Mouse (Mus musculus): ENCODE measurements around the gene Rimkla. TPM values are rescaled to one million over a fixed set of nuclear protein-coding genes. Genes with fewer than 3 reads are reported as not detected.

Rimkla gene
- polyA plus RNA-seq, 2 experiments, result 0.01 TPM; not detected in 1

DNA sequence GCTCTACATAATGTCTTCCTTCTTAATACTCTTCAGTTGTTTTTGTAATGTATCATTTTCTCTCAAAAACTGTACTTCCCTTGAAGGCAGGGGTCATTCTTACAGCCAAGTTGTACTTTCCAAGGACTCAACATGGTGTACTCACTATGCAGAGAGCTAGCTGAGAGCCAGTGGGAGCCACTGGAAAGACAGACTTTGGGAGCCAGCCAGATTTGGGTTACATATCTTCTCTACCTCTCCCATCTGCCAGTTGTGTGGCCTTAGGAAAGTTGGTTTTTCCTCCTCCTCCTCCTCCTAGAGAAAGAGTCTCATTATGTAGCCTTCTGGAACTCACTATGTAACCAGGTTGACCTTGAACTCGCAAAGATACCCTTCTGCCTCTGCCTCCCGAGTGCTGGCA is 32.0 kb upstream of the Rimkla start:
- 61% methylated on average over 2 of the region's 2 CpGs for WGBS (ENCODE audit: insufficient replicate concordance)

DNA sequence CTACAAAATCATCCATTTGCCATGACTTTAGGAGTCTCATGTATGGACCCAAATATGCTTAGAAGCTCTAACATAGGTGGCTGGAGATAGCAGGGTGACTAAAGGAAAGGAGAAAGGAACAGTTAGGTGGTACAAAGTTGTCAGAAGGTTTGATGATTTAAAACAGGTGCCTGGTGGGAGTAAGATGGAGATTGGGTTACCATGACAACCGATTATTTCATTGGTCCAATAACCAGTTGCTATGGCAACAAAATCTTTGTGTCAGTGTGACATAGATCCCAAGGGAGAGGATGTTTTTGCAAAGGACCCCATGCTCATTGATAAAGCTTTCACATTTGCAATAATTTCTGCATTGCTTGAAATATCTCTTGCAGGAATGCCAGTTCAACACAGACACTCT is 31.6 kb upstream of the Rimkla start:
- DNase-seq (ENCODE audit: low read depth in 3 of 3, low spot score in 3 of 3), result no peak
- no peak overlapping the region for H3K4me3 ChIP-seq (ENCODE audit: insufficient read depth in 1 of 2, low read depth in 2 of 2, low read length in 2 of 2)
- H3K36me3 ChIP-seq (replicated peaks; ENCODE audit: control insufficient read depth, insufficient read depth, low read depth), result no peaks in the 10 kb centered on the region
- H3K27me3 ChIP-seq (ENCODE audit: control insufficient read depth, insufficient read depth, low read length), result no peaks in the 10 kb centered on the region
- WGBS (ENCODE audit: insufficient replicate concordance), result 63% methylated on average over 1 of the region's 1 CpGs
- no peak overlapping the region for H3K9ac ChIP-seq (replicated peaks)
- ATAC-seq (ENCODE audit: insufficient read depth), result no peak
- H3K4me1 ChIP-seq (replicated peaks; ENCODE audit: control insufficient read depth in 2 of 2, insufficient read depth in 2 of 2, low read length in 1 of 2), result no peaks in the 10 kb centered on the region
- no peak overlapping the region for H3K27ac ChIP-seq
- no peak overlapping the region for H3K4me2 ChIP-seq (ENCODE audit: low read depth)
- no peak for TF ChIP-seq EP300 (IDR thresholded peaks at IDR 0.05; ENCODE audit: low read depth)
- no peak for TF ChIP-seq CTCF (IDR thresholded peaks at IDR 0.05; ENCODE audit: low read depth)
- no peaks in the 10 kb centered on the region for H3K9me3 ChIP-seq (ENCODE audit: control insufficient read depth, low read length)

More for the DNA sequence above, 32.0 kb upstream of the Rimkla start:
- Histone ChIP-seq H3K27ac (no peak overlapping the region), H3K4me2 (ENCODE audit: low read depth) (no peak overlapping the region), H3K4me1 (replicated peaks; ENCODE audit: control insufficient read depth in 2 of 2, insufficient read depth in 2 of 2, low read length in 1 of 2) (no peaks in the 10 kb centered on the region), H3K4me3 (ENCODE audit: insufficient read depth in 1 of 2, low read depth in 2 of 2, low read length in 2 of 2) (no peak overlapping the region), H3K9me3 (ENCODE audit: control insufficient read depth, low read length) (no peaks in the 10 kb centered on the region), H3K27me3 (ENCODE audit: control insufficient read depth, insufficient read depth, low read length) (no peaks in the 10 kb centered on the region), H3K9ac (replicated peaks) (no peak overlapping the region), H3K36me3 (replicated peaks; ENCODE audit: control insufficient read depth, insufficient read depth, low read depth) (no peaks in the 10 kb centered on the region)
- no peak for TF ChIP-seq EP300 (IDR thresholded peaks at IDR 0.05; ENCODE audit: low read depth)
- DNase-seq (ENCODE audit: low read depth in 3 of 3, low spot score in 3 of 3) (no peak), ATAC-seq (ENCODE audit: insufficient read depth) (no peak)

DNA sequence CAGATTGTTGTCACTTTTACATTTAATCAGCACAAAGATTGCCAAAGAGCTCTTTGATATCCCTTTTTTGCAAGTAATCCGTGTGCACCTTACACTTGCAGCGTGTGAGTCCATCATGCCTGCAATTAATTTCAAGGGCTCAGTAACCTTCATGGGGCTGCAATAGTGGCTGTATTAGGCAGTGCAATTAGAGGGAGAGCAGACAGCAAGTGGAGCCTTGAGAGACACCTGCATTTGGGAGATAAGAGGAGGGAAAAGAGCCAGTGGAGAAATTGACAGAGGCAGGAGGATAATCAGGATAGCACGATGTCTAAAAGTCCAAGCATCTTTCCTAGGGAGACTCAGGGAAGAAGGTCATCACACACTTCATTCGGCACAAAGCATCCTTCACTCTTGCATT is 31.1 kb upstream of the Rimkla start:
- DNase-seq (ENCODE audit: low read depth in 3 of 3, low spot score in 3 of 3), result no peak
- H3K9me3 ChIP-seq (ENCODE audit: control insufficient read depth, low read length), result no peaks in the 10 kb centered on the region
- ATAC-seq (ENCODE audit: insufficient read depth), result no peak
- no peaks in the 10 kb centered on the region for H3K4me1 ChIP-seq (replicated peaks; ENCODE audit: control insufficient read depth in 2 of 2, insufficient read depth in 2 of 2, low read length in 1 of 2)
- H3K36me3 ChIP-seq (replicated peaks; ENCODE audit: control insufficient read depth, insufficient read depth, low read depth), result no peaks in the 10 kb centered on the region
- 48% methylated on average over 4 of the region's 4 CpGs for WGBS (ENCODE audit: insufficient replicate concordance)
- H3K9ac ChIP-seq (replicated peaks), result no peak overlapping the region
- no peak overlapping the region for H3K4me3 ChIP-seq (ENCODE audit: insufficient read depth in 1 of 2, low read depth in 2 of 2, low read length in 2 of 2)
- no peaks in the 10 kb centered on the region for H3K27me3 ChIP-seq (ENCODE audit: control insufficient read depth, insufficient read depth, low read length)
- no peak overlapping the region for H3K27ac ChIP-seq
- TF ChIP-seq CTCF (IDR thresholded peaks at IDR 0.05; ENCODE audit: low read depth) (no peak), EP300 (IDR thresholded peaks at IDR 0.05; ENCODE audit: low read depth) (no peak)
- no peak overlapping the region for H3K4me2 ChIP-seq (ENCODE audit: low read depth)

DNA sequence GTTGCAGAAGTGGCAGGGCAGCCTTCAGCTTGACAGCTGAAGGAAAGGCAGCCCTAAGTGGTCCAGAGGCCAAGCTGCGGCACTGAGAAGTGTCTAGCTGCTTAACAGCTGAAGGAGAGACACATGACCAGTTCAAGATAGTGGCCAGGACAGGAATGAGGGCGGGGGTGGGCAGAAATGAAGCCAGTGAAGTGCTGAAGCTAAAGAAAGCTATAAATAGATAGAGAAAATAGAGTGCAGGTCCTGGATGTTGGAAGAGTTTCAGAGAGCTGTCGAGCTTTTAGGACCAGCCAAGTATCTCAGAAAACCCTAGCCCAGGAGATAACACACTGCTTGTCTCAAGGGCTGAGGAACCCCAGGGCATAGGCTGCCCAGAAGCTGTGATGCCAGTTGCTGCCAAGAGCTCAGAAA is 20.3 kb upstream of the Rimkla start:
- Histone ChIP-seq H3K9me3 (ENCODE audit: control insufficient read depth, low read length) (no peaks in the 10 kb centered on the region), H3K9ac (replicated peaks) (no peak overlapping the region), H3K27ac (no peak overlapping the region), H3K27me3 (ENCODE audit: control insufficient read depth, insufficient read depth, low read length) (no peaks in the 10 kb centered on the region), H3K36me3 (replicated peaks; ENCODE audit: control insufficient read depth, insufficient read depth, low read depth) (no peaks in the 10 kb centered on the region), H3K4me2 (ENCODE audit: low read depth) (no peak overlapping the region), H3K4me3 (ENCODE audit: insufficient read depth in 1 of 2, low read depth in 2 of 2, low read length in 2 of 2) (no peak overlapping the region), H3K4me1 (replicated peaks; ENCODE audit: control insufficient read depth in 2 of 2, insufficient read depth in 2 of 2, low read length in 1 of 2) (no peaks in the 10 kb centered on the region)
- DNase-seq (ENCODE audit: low read depth in 3 of 3, low spot score in 3 of 3) (no peak), ATAC-seq (ENCODE audit: insufficient read depth) (no peak)
- 41% methylated on average over 3 of the region's 3 CpGs for WGBS (ENCODE audit: insufficient replicate concordance)
- TF ChIP-seq CTCF (IDR thresholded peaks at IDR 0.05; ENCODE audit: low read depth), result no peak
- TF ChIP-seq EP300 (IDR thresholded peaks at IDR 0.05; ENCODE audit: low read depth), result no peak

DNA sequence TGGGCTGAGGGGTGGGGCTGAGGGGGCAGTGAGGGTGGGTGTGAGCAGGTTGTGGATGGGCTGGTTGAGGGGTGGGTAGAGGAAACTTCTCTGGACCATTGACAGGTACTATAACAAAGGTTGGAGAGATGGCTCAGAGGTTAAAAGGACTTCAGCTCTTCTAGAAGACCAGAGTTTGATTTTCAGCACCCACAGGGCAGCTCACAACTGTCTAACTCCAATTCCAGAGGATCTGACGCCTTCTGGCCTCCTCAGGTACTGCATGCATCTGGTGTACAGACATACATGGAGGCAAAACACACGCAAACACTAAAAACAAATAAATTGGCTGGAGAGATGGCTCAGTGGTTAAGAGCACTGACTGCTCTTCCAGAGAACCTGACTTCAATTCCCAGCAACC is 19.2 kb upstream of the Rimkla start:
- Histone ChIP-seq H3K4me1 (replicated peaks; ENCODE audit: control insufficient read depth in 2 of 2, insufficient read depth in 2 of 2, low read length in 1 of 2) (no peaks in the 10 kb centered on the region), H3K27me3 (ENCODE audit: control insufficient read depth, insufficient read depth, low read length) (no peaks in the 10 kb centered on the region), H3K4me2 (ENCODE audit: low read depth) (no peak overlapping the region), H3K9ac (replicated peaks) (no peak overlapping the region), H3K4me3 (ENCODE audit: insufficient read depth in 1 of 2, low read depth in 2 of 2, low read length in 2 of 2) (no peak overlapping the region), H3K9me3 (ENCODE audit: control insufficient read depth, low read length) (no peaks in the 10 kb centered on the region), H3K36me3 (replicated peaks; ENCODE audit: control insufficient read depth, insufficient read depth, low read depth) (no peaks in the 10 kb centered on the region), H3K27ac (no peak overlapping the region)
- DNase-seq (ENCODE audit: low read depth in 3 of 3, low spot score in 3 of 3) (no peak), ATAC-seq (ENCODE audit: insufficient read depth) (no peak)
- TF ChIP-seq EP300 (IDR thresholded peaks at IDR 0.05; ENCODE audit: low read depth) (no peak), CTCF (IDR thresholded peaks at IDR 0.05; ENCODE audit: low read depth) (peak; percentile 26)
- 42% methylated on average over 2 of the region's 2 CpGs for WGBS (ENCODE audit: insufficient replicate concordance)
